Comparison of ENCODE assay signal across 9 mouse cellular contexts in genomic region chr4:114843097-114843721, GRCm38 (mm10). TPM values are rescaled to one million over a fixed set of nuclear protein-coding genes. Genes with fewer than 3 reads are reported as not detected.
DNase-seq lines count a peak whose midpoint lies in the region; ATAC-seq and TF ChIP-seq lines count a peak whose summit lies in the region.
"Had no signal": no experiment of that assay in that cellular context is flagged by ENCODE, and none has a peak within 500 bp of the region (broad histone marks: within the 10 kb centered on the region; RNA-seq: fewer than 3 reads in every experiment).

No protein-coding gene starts in this region.

- WGBS in embryonic facial prominence, embryonic 15.5 days = 1% methylated on average over 51 of the region's 51 CpGs
- WGBS in kidney, postnatal 0 days = 1% methylated on average over 50 of the region's 51 CpGs
- under 1% methylated on average over 50 of the region's 51 CpGs for WGBS in neural tube, embryonic 11.5 days

- no peak overlapping the region for H3K27ac ChIP-seq in left cerebral cortex, adult 2 months
- no peak overlapping the region for H3K27ac ChIP-seq in embryonic facial prominence, embryonic 15.5 days (replicated peaks)
- peak overlapping the region; percentile 73 for H3K27ac ChIP-seq in kidney, postnatal 0 days
- H3K27ac ChIP-seq in neural tube, embryonic 11.5 days (ENCODE audit: low read depth, low read length) = no peak overlapping the region

- peak overlapping the region; percentile 33 for H3K4me3 ChIP-seq in left cerebral cortex, adult 2 months
- peak overlapping the region; percentile 38 for H3K4me3 ChIP-seq in embryonic facial prominence, embryonic 15.5 days (replicated peaks)
- peak overlapping the region; percentile 35 for H3K4me3 ChIP-seq in kidney, postnatal 0 days (replicated peaks; ENCODE audit: low read depth, low read length)
- H3K4me3 ChIP-seq in neural tube, embryonic 11.5 days (ENCODE audit: low read depth, low read length) = peak overlapping the region; percentile 35

- peaks cover 13% of the 10 kb centered on the region for H3K4me1 ChIP-seq in embryonic facial prominence, embryonic 15.5 days
- H3K4me1 ChIP-seq in kidney, postnatal 0 days (replicated peaks; ENCODE audit: insufficient read depth, low read length) = no peaks in the 10 kb centered on the region
- peaks cover 4% of the 10 kb centered on the region; the same call in 1 of the 2 replicates for H3K4me1 ChIP-seq in neural tube, embryonic 11.5 days (ENCODE audit: control insufficient read depth, insufficient read depth, low read length)

- ATAC-seq in embryonic facial prominence, embryonic 15.5 days (ENCODE audit: insufficient number of reproducible peaks, low FRiP score, low TSS enrichment, low read depth) = 0 out of 2 replicates have a peak, but pooled peaks have one; percentile 39
- peak; percentile 79 for ATAC-seq in kidney, postnatal 0 days (replicated peaks; ENCODE audit: low FRiP score, low read depth)
- ATAC-seq in neural tube, embryonic 11.5 days (ENCODE audit: insufficient read depth, low FRiP score, low TSS enrichment) = peak; percentile 25; the same call in 1 of the 2 replicates

- H3K9ac ChIP-seq in embryonic facial prominence, embryonic 15.5 days = peak overlapping the region; percentile 1; the same call in 1 of the 2 replicates
- peak overlapping the region; percentile 35 for H3K9ac ChIP-seq in kidney, postnatal 0 days (ENCODE audit: low read depth, low read length)
- H3K9ac ChIP-seq in neural tube, embryonic 11.5 days (ENCODE audit: low read length) = peak overlapping the region; percentile 5

- no peaks in the 10 kb centered on the region for H3K36me3 ChIP-seq in embryonic facial prominence, embryonic 15.5 days
- no peaks in the 10 kb centered on the region for H3K36me3 ChIP-seq in kidney, postnatal 0 days (ENCODE audit: insufficient read depth, low read length)
- no peaks in the 10 kb centered on the region for H3K36me3 ChIP-seq in neural tube, embryonic 11.5 days (ENCODE audit: control insufficient read depth, insufficient read depth, low read length)

- no peak for TF ChIP-seq CTCF in left cerebral cortex, adult 2 months (IDR thresholded peaks at IDR 0.05)
- TF ChIP-seq CTCF in kidney, postnatal 0 days (IDR thresholded peaks at IDR 0.05; ENCODE audit: low read depth) = no peak

- H3K4me2 ChIP-seq in embryonic facial prominence, embryonic 15.5 days (replicated peaks) = peak overlapping the region; percentile 71
- H3K4me2 ChIP-seq in kidney, postnatal 0 days (ENCODE audit: low read length) = peak overlapping the region; percentile 56
- peak overlapping the region; percentile 68 for H3K4me2 ChIP-seq in neural tube, embryonic 11.5 days (ENCODE audit: low read depth)

- H3K9me3 ChIP-seq in embryonic facial prominence, embryonic 15.5 days (replicated peaks) = no peaks in the 10 kb centered on the region
- no peaks in the 10 kb centered on the region for H3K9me3 ChIP-seq in kidney, postnatal 0 days (replicated peaks; ENCODE audit: low read length)
- no peaks in the 10 kb centered on the region for H3K9me3 ChIP-seq in neural tube, embryonic 11.5 days (ENCODE audit: control insufficient read depth, low read length)

- peaks cover 72% of the 10 kb centered on the region for H3K27me3 ChIP-seq in embryonic facial prominence, embryonic 15.5 days
- peaks cover 4% of the 10 kb centered on the region; the same call in 1 of the 2 replicates for H3K27me3 ChIP-seq in kidney, postnatal 0 days (ENCODE audit: insufficient read depth, low read length)
- peaks cover 38% of the 10 kb centered on the region for H3K27me3 ChIP-seq in neural tube, embryonic 11.5 days (ENCODE audit: control insufficient read depth, insufficient read depth, low read length)

- intact Hi-C loops in left cerebral cortex, adult 2 months (cut with DNase I) = no loop called here

- DNase-seq in left cerebral cortex, adult 2 months (ENCODE audit: extremely low spot score in 1 of 2, low spot score in 2 of 2) = peak in 1 of 2 experiments; percentile 13
- no peak for DNase-seq in left cerebral cortex, adult 11 months (ENCODE audit: low spot score)
- peak; percentile 86 for DNase-seq in kidney, postnatal 0 days (ENCODE audit: low spot score)
- DNase-seq in neural tube, embryonic 11.5 days (ENCODE audit: low spot score) = peak; percentile 44
- DNase-seq in frontal cortex, adult 2 months (ENCODE audit: extremely low spot score in 1 of 2, low spot score in 1 of 2) = no peak
- DNase-seq in cerebellum, adult 11 months = no peak
- no peak for DNase-seq in lung, postnatal 14 days

RNA-seq across cellular contexts. Expression of gene Gm12830, which starts 21.7 kb away (rescaled TPM):
- not detected for total RNA-seq in left cerebral cortex, adult 2 months (2021)
- polyA plus RNA-seq in embryonic facial prominence, embryonic 15.5 days (2015; fragmentation: Nextera tagmentation; extraction: Ambion mirVana) = not detected in 2 replicates
- 0.07 TPM in 1 of 2 replicates, not detected in the other for polyA plus RNA-seq in kidney, postnatal 0 days (2015; fragmentation: Nextera tagmentation; extraction: Ambion mirVana)
- not detected in 2 replicates for polyA plus RNA-seq in neural tube, embryonic 11.5 days (2014; fragmentation: Nextera tagmentation; extraction: Ambion mirVana)
- not detected in 2 replicates for polyA plus RNA-seq in frontal cortex, adult 2 months (2012; rRNA removed)
- total RNA-seq: layer of hippocampus, postnatal 10 days had no signal

Comparison
In these comparisons a context has a peak if more than half of its experiments do, and no peak if none do; other contexts are left out.
1. DNase-seq: peak in kidney, postnatal 0 days (single experiment) and neural tube, embryonic 11.5 days (single experiment); none in left cerebral cortex, adult 11 months (single experiment), frontal cortex, adult 2 months (0 of 2), cerebellum, adult 11 months (single experiment) and lung, postnatal 14 days (single experiment).
2. ATAC-seq: peak in every context shown above with its lines; median percentile 79 in kidney, postnatal 0 days; 39 in embryonic facial prominence, embryonic 15.5 days; 25 in neural tube, embryonic 11.5 days.
3. Peak in every context shown above with its lines, with median percentiles within 50 percentile points of each other: H3K4me3 ChIP-seq, H3K4me2 ChIP-seq and H3K9ac ChIP-seq.